ENCODE assay signal across 10 mouse cellular contexts in the genomic region with DNA sequence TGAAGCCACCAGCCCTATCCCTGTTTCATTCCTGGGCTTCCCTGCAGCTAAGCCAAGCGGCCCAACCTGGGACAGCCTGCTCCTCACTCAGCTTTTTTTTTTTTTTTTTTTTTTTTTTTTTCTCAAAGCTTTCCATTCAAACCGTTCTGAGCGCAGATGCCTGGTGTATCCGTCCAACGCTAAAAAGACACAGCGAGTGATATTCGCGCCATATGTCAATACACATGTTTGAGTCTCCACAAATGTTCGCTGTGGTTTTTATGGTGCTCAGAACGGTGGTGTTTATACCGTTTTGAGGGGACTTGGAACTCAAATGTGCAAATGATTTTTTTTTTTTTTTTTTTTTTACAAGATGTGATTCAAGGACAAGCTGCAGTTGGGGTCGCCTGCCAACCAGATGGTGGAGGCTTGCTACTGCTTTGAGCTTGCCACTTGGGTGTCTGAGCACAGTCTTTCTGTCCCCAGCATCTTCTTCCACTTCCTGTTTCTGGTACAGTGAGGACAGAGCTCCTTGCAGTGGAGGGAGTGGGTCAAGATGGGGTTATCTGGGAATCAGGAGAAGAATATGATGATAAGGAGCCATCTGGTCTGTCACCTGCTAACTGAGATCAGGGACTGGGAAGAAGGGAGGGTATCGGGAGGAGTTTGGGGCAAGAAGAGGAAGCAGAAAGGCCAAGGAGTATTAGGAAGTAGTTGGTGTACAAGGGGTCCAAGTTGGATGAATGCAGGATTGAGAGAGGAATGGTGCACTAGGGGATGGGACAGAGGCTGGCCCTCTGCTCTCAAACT. TPM values are rescaled to one million over a fixed set of nuclear protein-coding genes. Genes with fewer than 3 reads are reported as not detected.
A peak's percentile ranks its signal among the peaks of the same experiment; 100 is the strongest.
DNase-seq lines count a peak whose midpoint lies in the region; ATAC-seq lines count a peak whose summit lies in the region.
"Had no signal": no experiment of that assay in that cellular context is flagged by ENCODE, and none has a peak within 500 bp of the region (broad histone marks: within the 10 kb centered on the region; RNA-seq: fewer than 3 reads in every experiment).

No protein-coding gene starts in this region.

- H3K27ac ChIP-seq in forebrain, embryonic 14.5 days (ENCODE audit: low read depth, low read length): peak overlapping the region; percentile 9; the same call in 1 of the 2 replicates
- no peak overlapping the region for H3K27ac ChIP-seq in forebrain, embryonic 12.5 days
- no peak overlapping the region for H3K27ac ChIP-seq in limb, embryonic 10.5 days

- H3K4me2 ChIP-seq in forebrain, embryonic 14.5 days (ENCODE audit: low read length): no peak overlapping the region
- H3K4me2 ChIP-seq in forebrain, embryonic 12.5 days: no peak overlapping the region

- H3K9ac ChIP-seq in forebrain, embryonic 14.5 days (ENCODE audit: low read length): no peak overlapping the region
- no peak overlapping the region for H3K9ac ChIP-seq in forebrain, embryonic 12.5 days

- no peaks in the 10 kb centered on the region for H3K36me3 ChIP-seq in forebrain, embryonic 14.5 days (ENCODE audit: control insufficient read depth, insufficient read depth, low read length)
- H3K36me3 ChIP-seq in forebrain, embryonic 12.5 days (replicated peaks): no peaks in the 10 kb centered on the region
- no peaks in the 10 kb centered on the region for H3K36me3 ChIP-seq in limb, embryonic 10.5 days

- peak; percentile 88; the same call in 1 of the 2 replicates for ATAC-seq in forebrain, embryonic 14.5 days
- no peak for ATAC-seq in forebrain, embryonic 12.5 days (ENCODE audit: low FRiP score)

- no peaks in the 10 kb centered on the region for H3K9me3 ChIP-seq in forebrain, embryonic 14.5 days (replicated peaks; ENCODE audit: control insufficient read depth, low read length)
- no peaks in the 10 kb centered on the region for H3K9me3 ChIP-seq in forebrain, embryonic 12.5 days
- no peaks in the 10 kb centered on the region for H3K9me3 ChIP-seq in limb, embryonic 10.5 days (replicated peaks)

- H3K4me3 ChIP-seq in forebrain, embryonic 14.5 days (ENCODE audit: low read depth, low read length): no peak overlapping the region
- H3K4me3 ChIP-seq in forebrain, embryonic 12.5 days (replicated peaks): no peak overlapping the region
- H3K4me3 ChIP-seq in limb, embryonic 10.5 days: no peak overlapping the region

- peak; percentile 90 for DNase-seq in forebrain, embryonic 14.5 days (ENCODE audit: low spot score)
- peak; percentile 16 to 31 for DNase-seq in cerebellum, postnatal 25 days
- DNase-seq in layer of hippocampus, postnatal 14 days (ENCODE audit: low spot score in 2 of 2): peak; percentile 38 to 84
- peak; percentile 55 for DNase-seq in right cerebral cortex, postnatal 4 days
- DNase-seq in urinary bladder, adult 2 months (ENCODE audit: low spot score): no peak
- no peak for DNase-seq in limb, embryonic 10.5 days (ENCODE audit: low spot score)
- no peak for DNase-seq in gastrocnemius, postnatal 25 days
- DNase-seq: heart, postnatal 10 days; kidney, adult 18-20 months had no signal

- H3K4me1 ChIP-seq in forebrain, embryonic 14.5 days (ENCODE audit: control insufficient read depth, insufficient read depth, low read length): no peaks in the 10 kb centered on the region
- H3K4me1 ChIP-seq in forebrain, embryonic 12.5 days: no peaks in the 10 kb centered on the region
- 0 out of 2 replicates have a peak, but pooled peaks cover 2% of the 10 kb centered on the region for H3K4me1 ChIP-seq in limb, embryonic 10.5 days

- no peaks in the 10 kb centered on the region for H3K27me3 ChIP-seq in forebrain, embryonic 14.5 days (replicated peaks; ENCODE audit: control insufficient read depth, insufficient read depth, low read length)
- H3K27me3 ChIP-seq in forebrain, embryonic 12.5 days: no peaks in the 10 kb centered on the region
- H3K27me3 ChIP-seq in limb, embryonic 10.5 days (ENCODE audit: low read depth, poor library complexity, severe bottlenecking): no peaks in the 10 kb centered on the region

- WGBS in forebrain, embryonic 14.5 days: 62% methylated on average over 13 of the region's 13 CpGs
- 71% methylated on average over 13 of the region's 13 CpGs for WGBS in forebrain, embryonic 12.5 days
- WGBS in limb, embryonic 10.5 days: 88% methylated on average over 13 of the region's 13 CpGs

RNA-seq across cellular contexts. Expression of gene Cux1, which starts 36.1 kb away (rescaled TPM):
- 89.6 and 115 TPM in 2 replicates for polyA plus RNA-seq in forebrain, embryonic 14.5 days (2014; fragmentation: Nextera tagmentation; extraction: Ambion mirVana)
- polyA plus RNA-seq in forebrain, embryonic 12.5 days (2016; fragmentation: Nextera tagmentation; extraction: Ambion mirVana): 157 and 165 TPM in 2 replicates
- total RNA-seq in layer of hippocampus, postnatal 14 days (2021): 10 to 100 TPM; 49.8 to 52.4 TPM
- polyA plus RNA-seq in urinary bladder, adult 2 months (2012; rRNA removed): 36.8 and 48.9 TPM in 2 replicates
- polyA plus RNA-seq in limb, embryonic 10.5 days (2016; fragmentation: Nextera tagmentation; extraction: Ambion mirVana): 59.1 and 67.7 TPM in 2 replicates
- 10 to 100 TPM; 66.6 to 67.1 TPM for total RNA-seq in gastrocnemius, postnatal 25 days (2021)

Comparison
In these comparisons a context has a peak if more than half of its experiments do, and no peak if none do; other contexts are left out.
1. DNase-seq: peak in forebrain, embryonic 14.5 days (single experiment), cerebellum, postnatal 25 days (2 of 2), layer of hippocampus, postnatal 14 days (2 of 2) and right cerebral cortex, postnatal 4 days (single experiment); none in urinary bladder, adult 2 months (single experiment), limb, embryonic 10.5 days (single experiment) and gastrocnemius, postnatal 25 days (single experiment).